Mouse (Mus musculus) heart, embryonic 13.5 days (tissue): ENCODE results near the gene Lrrc29. TPM values are rescaled to one million over a fixed set of nuclear protein-coding genes. Genes with fewer than 3 reads are reported as not detected.

Experiments
- ATAC-seq: fragments of 200-750 bp; cut with Nextera tagmentation; 2 replicates; pipeline ENCODE4 v1.8.0; 2017; ENCODE audit warnings: moderate TSS enrichment; ENCODE audit not compliant: insufficient number of reproducible peaks, low FRiP score, low TSS enrichment; ENCODE audit errors: extremely low read depth
- H3K27ac ChIP-seq: fragments of 300-500 bp; sonication (generic); replicated peaks from 2 replicates; pipeline ENCODE4 v1.5.1; 2015; ENCODE audit warnings: moderate library complexity, mild to moderate bottlenecking, inconsistent platforms
- H3K27me3 ChIP-seq: fragments of 300-500 bp; sonication (generic); replicated peaks from 2 replicates; pipeline ENCODE4 v1.6.1; 2015; ENCODE audit warnings: mild to moderate bottlenecking, inconsistent platforms
- H3K36me3 ChIP-seq: fragments of 300-500 bp; sonication (generic); 2 replicates; pipeline ENCODE4 v1.6.1; 2015; ENCODE audit warnings: mild to moderate bottlenecking, inconsistent platforms
- H3K4me1 ChIP-seq: fragments of 300-500 bp; sonication (generic); 2 replicates; pipeline ENCODE4 v1.6.1; 2015; ENCODE audit warnings: inconsistent platforms
- H3K4me2 ChIP-seq: fragments of 300-500 bp; sonication (generic); 2 replicates; pipeline ENCODE4 v1.6.1; 2015; ENCODE audit warnings: inconsistent platforms, mild to moderate bottlenecking, moderate library complexity
- H3K4me3 ChIP-seq: fragments of 300-500 bp; sonication (generic); 2 replicates; pipeline ENCODE4 v1.5.1; 2015; ENCODE audit warnings: moderate library complexity, mild to moderate bottlenecking, inconsistent platforms
- H3K9ac ChIP-seq: fragments of 300-500 bp; sonication (generic); 2 replicates; pipeline ENCODE4 v1.6.1; 2015; ENCODE audit warnings: inconsistent platforms, mild to moderate bottlenecking, moderate library complexity
- H3K9me3 ChIP-seq: fragments of 300-500 bp; sonication (generic); 2 replicates; pipeline ENCODE4 v1.6.1; 2016; ENCODE audit warnings: inconsistent platforms
- WGBS: fragments of 180-500 bp; shearing (Covaris S2); methylation state at CpG from one replicate; pipeline ENCODE4 v1.1.7; 2015; ENCODE audit warnings: mixed read lengths; 5-methylcytosine and 5-hydroxymethylcytosine counted together
- microRNA counts: library from miRNA; unstranded; fragments of <30 nt; microRNA quantifications from one replicate; lab custom pipeline; 2016
- microRNA-seq: library from miRNA; unstranded; fragments of <30 nt; microRNA quantifications from one replicate; pipeline ENCODE4, GENCODE M21; 2016
- polyA plus RNA-seq: library from polyadenylated mRNA; unstranded; fragments of >200 nt; fragmentation: Nextera tagmentation; extraction: Ambion mirVana; gene quantifications from 2 replicates; pipeline ENCODE4 v1.2.1, GENCODE M21; 2015

Gene Lrrc29
- polyA plus RNA-seq, 1 experiment from 2014 or later, result 1.2 TPM

DNA sequence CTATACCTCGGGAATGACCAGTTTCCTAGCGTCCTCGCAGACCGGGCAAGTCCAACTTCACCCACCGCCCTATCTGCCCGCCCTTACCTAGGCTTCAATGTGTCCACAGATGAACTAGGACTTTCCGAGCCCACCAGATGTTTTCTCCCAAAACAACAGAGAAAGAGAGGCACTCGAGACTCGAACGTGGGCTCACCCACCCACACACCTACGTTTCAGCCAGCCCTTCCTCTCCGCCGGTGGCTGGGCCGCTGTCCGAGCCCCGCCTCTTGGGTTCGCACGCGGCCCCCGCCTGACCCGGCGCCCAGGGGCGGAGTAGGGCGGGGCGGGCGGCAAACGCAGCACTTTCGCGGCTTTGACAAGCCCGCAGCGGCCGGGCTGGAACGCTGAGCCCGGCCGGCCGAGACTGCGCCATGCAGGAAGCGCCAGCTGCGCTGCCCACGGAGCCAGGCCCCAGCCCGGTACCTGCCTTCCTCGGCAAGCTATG is 56.6 kb downstream of the Lrrc29 start, which contains the start of gene Hsf4:
Gene Hsf4 (plus strand): TSS at position 341 of the 487 bp plus-strand sequence.
- H3K27ac ChIP-seq, result no peak within 1 kb of the TSS
- H3K36me3 ChIP-seq, result no peaks in the 10 kb centered on the region
- H3K4me3 ChIP-seq, result peak within 1 kb of the TSS; percentile 60
- WGBS, result under 1% methylated on average over 42 of the region's 42 CpGs
- peak within 1 kb of the TSS; percentile 96 for H3K4me2 ChIP-seq
- 0 out of 2 replicates have a peak, but pooled peaks cover 6% of the 10 kb centered on the region for H3K9me3 ChIP-seq
- no peak for ATAC-seq
- peak within 1 kb of the TSS; percentile 74 for H3K9ac ChIP-seq
- H3K27me3 ChIP-seq, result peaks cover 93% of the 10 kb centered on the region
- peaks cover 40% of the 10 kb centered on the region for H3K4me1 ChIP-seq

DNA sequence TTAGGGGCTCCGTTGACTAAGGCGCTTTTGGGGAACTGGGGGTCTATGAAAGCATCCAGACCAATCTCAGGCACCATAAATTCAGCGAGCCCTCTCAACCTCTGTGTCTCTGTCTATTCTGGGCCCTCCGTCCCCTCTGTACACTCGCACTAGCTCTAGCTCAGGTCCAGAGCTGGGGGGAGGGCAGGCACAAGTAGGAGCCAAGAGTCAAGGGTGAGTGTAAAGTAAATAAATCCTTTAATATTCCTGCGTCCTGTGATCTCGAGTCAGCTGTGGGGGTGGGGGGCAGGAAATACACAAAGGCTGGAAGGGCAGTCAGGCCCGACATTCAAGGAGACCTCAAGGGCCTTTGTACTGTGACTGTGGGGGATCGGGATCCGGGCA is 57.0 kb downstream of the Lrrc29 start:
- Histone ChIP-seq H3K4me3 (peak overlapping the region; percentile 60), H3K9me3 (0 out of 2 replicates have a peak, but pooled peaks cover 6% of the 10 kb centered on the region), H3K4me1 (peaks cover 41% of the 10 kb centered on the region), H3K27me3 (peaks cover 90% of the 10 kb centered on the region), H3K27ac (no peak overlapping the region), H3K36me3 (no peaks in the 10 kb centered on the region), H3K4me2 (peak overlapping the region; percentile 96), H3K9ac (peak overlapping the region; percentile 74)
- ATAC-seq, result no peak
- 4% methylated on average over 10 of the region's 10 CpGs for WGBS

DNA sequence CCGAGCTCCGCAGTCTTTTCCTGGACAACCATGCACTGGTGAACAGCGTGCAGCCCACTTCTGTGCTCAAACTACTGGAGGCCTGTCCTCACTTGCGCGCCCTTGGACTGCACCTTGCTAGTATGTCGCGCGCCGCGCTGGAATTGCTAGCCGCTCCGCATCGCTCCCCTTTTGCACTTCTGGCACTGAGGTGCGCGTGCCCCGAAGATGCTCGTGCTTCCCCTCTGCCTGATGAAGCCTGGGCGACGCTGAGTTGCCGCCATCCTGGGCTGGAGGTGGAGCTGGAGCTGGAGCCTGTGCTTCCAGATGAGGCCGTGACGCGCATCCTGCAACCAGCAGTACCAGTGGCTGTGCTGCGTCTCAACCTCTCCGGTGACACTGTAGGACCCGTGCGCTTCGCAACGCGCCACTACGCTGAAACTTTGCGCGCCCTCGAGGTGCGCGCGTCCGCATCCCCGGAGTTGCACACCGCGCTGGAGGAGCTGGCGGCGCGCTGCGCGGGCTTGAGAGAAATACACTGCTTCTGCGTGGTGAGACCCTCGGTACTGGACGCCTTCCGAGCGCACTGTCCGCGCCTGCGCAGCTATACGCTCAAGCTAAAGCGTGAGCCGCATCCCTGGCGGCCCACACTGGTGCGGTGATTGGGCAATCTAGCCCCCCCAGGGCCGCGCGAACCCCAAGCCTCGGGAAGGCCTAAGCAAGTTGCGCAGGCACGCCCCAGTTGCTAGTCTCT is 57.6 kb downstream of the Lrrc29 start:
- H3K4me1 ChIP-seq, result peaks cover 45% of the 10 kb centered on the region
- no peaks in the 10 kb centered on the region for H3K36me3 ChIP-seq
- H3K4me2 ChIP-seq, result peak overlapping the region; percentile 96
- no peak overlapping the region for H3K27ac ChIP-seq
- peak overlapping the region; percentile 60 for H3K4me3 ChIP-seq
- ATAC-seq, result 0 out of 2 replicates have a peak, but pooled peaks have one; percentile 22
- 0 out of 2 replicates have a peak, but pooled peaks cover 6% of the 10 kb centered on the region for H3K9me3 ChIP-seq
- WGBS, result under 1% methylated on average over 65 of the region's 65 CpGs
- H3K27me3 ChIP-seq, result peaks cover 90% of the 10 kb centered on the region
- peak overlapping the region; percentile 74 for H3K9ac ChIP-seq

- H3K4me1 ChIP-seq, result peaks cover 45% of the 10 kb centered on the region
- no peak overlapping the region for H3K9ac ChIP-seq
- 39% methylated on average over 13 of the region's 13 CpGs for WGBS
- no peak overlapping the region for H3K4me2 ChIP-seq
- 0 out of 2 replicates have a peak, but pooled peaks cover 6% of the 10 kb centered on the region for H3K9me3 ChIP-seq
- H3K36me3 ChIP-seq, result no peaks in the 10 kb centered on the region
- no peak overlapping the region for H3K4me3 ChIP-seq
- no peak for ATAC-seq
- peaks cover 85% of the 10 kb centered on the region for H3K27me3 ChIP-seq
- H3K27ac ChIP-seq, result no peak overlapping the region
Measured at GRCm38 (mm10) chr8:105266775-105267174, 59.3 kb downstream of the Lrrc29 start.

DNA sequence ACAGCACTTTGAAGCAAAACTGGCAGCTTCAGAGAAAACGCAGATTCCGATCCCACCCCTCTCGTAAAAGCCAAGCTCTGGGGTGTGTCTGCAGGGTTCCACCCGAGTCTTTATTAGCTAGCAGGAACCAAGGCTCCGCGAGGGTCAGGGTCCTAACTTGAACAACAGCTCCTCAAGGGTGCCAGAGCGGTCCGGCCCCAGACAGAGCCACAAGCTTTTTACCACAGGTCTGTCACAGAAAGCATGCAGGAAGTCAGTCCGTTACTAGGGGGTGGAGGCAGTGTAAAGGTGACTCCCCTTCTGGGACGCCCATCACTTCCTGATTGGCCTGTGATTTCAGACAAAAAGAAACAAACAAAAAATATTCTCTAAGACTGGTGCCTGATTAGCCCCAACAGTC is 61.0 kb downstream of the Lrrc29 start:
- Histone ChIP-seq H3K27me3 (peaks cover 85% of the 10 kb centered on the region), H3K9ac (peak overlapping the region; percentile 88), H3K27ac (no peak overlapping the region), H3K36me3 (no peaks in the 10 kb centered on the region), H3K4me3 (peak overlapping the region; percentile 84), H3K9me3 (0 out of 2 replicates have a peak, but pooled peaks cover 6% of the 10 kb centered on the region), H3K4me2 (peak overlapping the region; percentile 96), H3K4me1 (peaks cover 38% of the 10 kb centered on the region)
- WGBS, result 15% methylated on average over 10 of the region's 10 CpGs
- no peak for ATAC-seq

DNA sequence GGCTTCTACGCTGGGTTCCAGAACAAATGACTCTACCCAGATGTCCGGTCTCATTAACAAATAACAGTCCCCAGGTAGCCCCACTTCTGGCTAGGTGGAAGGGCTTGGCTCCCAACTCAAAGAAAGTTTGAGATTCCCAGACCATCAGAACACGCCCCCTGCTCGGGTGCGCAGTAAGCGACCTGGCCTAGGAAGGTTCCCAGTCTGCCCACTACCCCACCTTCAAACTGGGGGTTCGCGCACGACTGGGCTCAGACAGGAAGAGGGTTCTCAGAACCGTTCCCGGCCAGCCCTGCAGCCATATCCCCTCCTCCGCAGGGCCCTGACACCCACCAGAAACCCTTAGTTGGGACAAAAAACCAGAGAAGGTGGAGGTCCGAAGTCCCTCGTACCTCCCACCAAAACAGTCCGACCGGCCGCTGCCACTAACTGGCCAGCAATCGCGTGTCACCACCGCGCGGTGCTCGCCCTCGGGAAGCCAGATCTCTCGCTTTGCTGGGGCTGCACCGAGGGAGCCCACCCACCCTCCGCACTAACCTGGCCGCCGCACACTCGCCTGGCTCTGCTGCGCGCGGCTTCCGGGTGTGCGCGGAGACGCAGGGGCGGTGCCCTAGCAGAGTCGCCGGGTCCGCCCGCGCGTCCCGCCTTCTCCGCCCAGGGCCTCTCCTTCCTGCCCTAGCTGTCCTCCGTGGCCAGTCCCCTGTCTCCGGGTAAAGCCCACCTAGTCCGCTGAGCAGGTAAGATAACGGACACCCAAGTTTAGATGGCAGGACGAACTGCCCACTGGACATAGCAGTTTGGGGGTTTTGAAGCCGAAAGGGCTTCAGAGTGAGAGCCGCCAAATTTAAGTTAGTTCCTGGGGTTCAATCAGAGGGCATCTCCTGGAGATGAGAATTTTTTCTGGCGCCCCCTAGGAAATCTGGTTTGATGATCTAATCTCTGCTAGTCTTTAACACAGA is 61.8 kb downstream of the Lrrc29 start, which contains the start of the genes Tradd and Fbxl8:
Gene Tradd (minus strand): TSS at position 586 of the 959 bp plus-strand sequence.
Gene Fbxl8 (plus strand): TSS at position 625 of the 959 bp plus-strand sequence.
- no peak within 1 kb of the TSS for H3K27ac ChIP-seq
- 0 out of 2 replicates have a peak, but pooled peaks have one; percentile 30 for ATAC-seq
- WGBS, result 1% methylated on average over 54 of the region's 54 CpGs
- peaks cover 39% of the 10 kb centered on the region for H3K4me1 ChIP-seq
- peaks cover 85% of the 10 kb centered on the region for H3K27me3 ChIP-seq
- 0 out of 2 replicates have a peak, but pooled peaks cover 6% of the 10 kb centered on the region for H3K9me3 ChIP-seq
- peak within 1 kb of the TSS; percentile 96 for H3K4me2 ChIP-seq
- peak within 1 kb of the TSS; percentile 84 for H3K4me3 ChIP-seq
- H3K36me3 ChIP-seq, result no peaks in the 10 kb centered on the region
- H3K9ac ChIP-seq, result peak within 1 kb of the TSS; percentile 88

- ATAC-seq, result no peak
- 0 out of 2 replicates have a peak, but pooled peaks cover 6% of the 10 kb centered on the region for H3K9me3 ChIP-seq
- peak overlapping the region; percentile 84 for H3K4me3 ChIP-seq
- H3K4me2 ChIP-seq, result peak overlapping the region; percentile 96
- H3K27ac ChIP-seq, result no peak overlapping the region
- H3K27me3 ChIP-seq, result peaks cover 85% of the 10 kb centered on the region
- no peaks in the 10 kb centered on the region for H3K36me3 ChIP-seq
- peak overlapping the region; percentile 88; the same call in 1 of the 2 replicates for H3K9ac ChIP-seq
- H3K4me1 ChIP-seq, result peaks cover 39% of the 10 kb centered on the region
- 40% methylated on average over 16 of the region's 16 CpGs for WGBS
Measured at GRCm38 (mm10) chr8:105263244-105263912, 62.7 kb downstream of the Lrrc29 start.

MicroRNA genes within 50 kb of the gene (microRNA counts, 519-probe panel; counts per million panel counts)
- 3,480 counts per million, percentile 70 among the panel's probes with 10 or more counts for microRNA mmu-miR-328 (lab: Ali Mortazavi, UCI)

Small RNA genes lying within 50 kb of the gene (microRNA-seq; reads per million reads assigned to microRNA genes)
- gene Gm27320 (not detected), gene Mir328 (295 reads per million, percentile 68 among the genes with 10 or more reads in this experiment)

Other genes with a start within 250 kb of the Lrrc29 start
- not detected in 2 replicates for gene Ces3b, start 242.5 kb downstream of the Lrrc29 start, polyA plus RNA-seq
- not detected in 2 replicates for gene Ces4a, start 194.5 kb downstream of the Lrrc29 start, polyA plus RNA-seq
- gene Cbfb, start 155.6 kb downstream of the Lrrc29 start, polyA plus RNA-seq, result 39.4 and 43.0 TPM in 2 replicates
- 17.3 and 18.2 TPM in 2 replicates for gene D230025D16Rik, start 101.1 kb downstream of the Lrrc29 start, polyA plus RNA-seq
- 11.8 and 14.5 TPM in 2 replicates for gene B3gnt9, start 71.1 kb downstream of the Lrrc29 start, polyA plus RNA-seq
- gene Tradd, start 61.7 kb downstream of the Lrrc29 start, polyA plus RNA-seq, result 18.3 and 18.8 TPM in 2 replicates
- 3.2 and 3.3 TPM in 2 replicates for gene Fbxl8, start 61.6 kb downstream of the Lrrc29 start, polyA plus RNA-seq
- gene Hsf4, start 56.5 kb downstream of the Lrrc29 start, polyA plus RNA-seq, result 0.15 TPM in 1 of 2 replicates, not detected in the other
- gene Nol3, start 50.1 kb downstream of the Lrrc29 start, polyA plus RNA-seq, result 2.5 and 2.7 TPM in 2 replicates
- 6.0 and 6.5 TPM in 2 replicates for gene 4931428F04Rik, start 36.4 kb downstream of the Lrrc29 start, polyA plus RNA-seq
- gene Exoc3l, start 30.2 kb downstream of the Lrrc29 start, polyA plus RNA-seq, result 15.5 and 15.9 TPM in 2 replicates
- 58.7 and 59.3 TPM in 2 replicates for gene E2f4, start 28.6 kb downstream of the Lrrc29 start, polyA plus RNA-seq
- 2.3 and 2.6 TPM in 2 replicates for gene Elmo3, start 20.7 kb downstream of the Lrrc29 start, polyA plus RNA-seq
- 75.9 and 92.9 TPM in 2 replicates for gene Tmem208, start 76 bp upstream of the Lrrc29 start, polyA plus RNA-seq
- gene Fhod1, start 21.7 kb upstream of the Lrrc29 start, polyA plus RNA-seq, result 1.9 and 2.0 TPM in 2 replicates
- gene Slc9a5, start 22.6 kb upstream of the Lrrc29 start, polyA plus RNA-seq, result 1.3 and 1.4 TPM in 2 replicates
- gene Plekhg4, start 47.0 kb upstream of the Lrrc29 start, polyA plus RNA-seq, result 0.23 and 0.42 TPM in 2 replicates
- gene Kctd19, start 87.2 kb upstream of the Lrrc29 start, polyA plus RNA-seq, result not detected in 2 replicates
- 0.08 and 0.28 TPM in 2 replicates for gene Lrrc36, start 87.3 kb upstream of the Lrrc29 start, polyA plus RNA-seq
- gene Tppp3, start 145.2 kb upstream of the Lrrc29 start, polyA plus RNA-seq, result 12.3 TPM in 2 replicates
- 21.8 and 22.3 TPM in 2 replicates for gene Zdhhc1, start 170.6 kb upstream of the Lrrc29 start, polyA plus RNA-seq
- 1.2 and 1.5 TPM in 2 replicates for gene Hsd11b2, start 192.5 kb upstream of the Lrrc29 start, polyA plus RNA-seq
- gene Atp6v0d1, start 239.8 kb upstream of the Lrrc29 start, polyA plus RNA-seq, result 58.1 and 60.9 TPM in 2 replicates